Mouse (Mus musculus): ENCODE results near the gene Scd2.

DNA sequence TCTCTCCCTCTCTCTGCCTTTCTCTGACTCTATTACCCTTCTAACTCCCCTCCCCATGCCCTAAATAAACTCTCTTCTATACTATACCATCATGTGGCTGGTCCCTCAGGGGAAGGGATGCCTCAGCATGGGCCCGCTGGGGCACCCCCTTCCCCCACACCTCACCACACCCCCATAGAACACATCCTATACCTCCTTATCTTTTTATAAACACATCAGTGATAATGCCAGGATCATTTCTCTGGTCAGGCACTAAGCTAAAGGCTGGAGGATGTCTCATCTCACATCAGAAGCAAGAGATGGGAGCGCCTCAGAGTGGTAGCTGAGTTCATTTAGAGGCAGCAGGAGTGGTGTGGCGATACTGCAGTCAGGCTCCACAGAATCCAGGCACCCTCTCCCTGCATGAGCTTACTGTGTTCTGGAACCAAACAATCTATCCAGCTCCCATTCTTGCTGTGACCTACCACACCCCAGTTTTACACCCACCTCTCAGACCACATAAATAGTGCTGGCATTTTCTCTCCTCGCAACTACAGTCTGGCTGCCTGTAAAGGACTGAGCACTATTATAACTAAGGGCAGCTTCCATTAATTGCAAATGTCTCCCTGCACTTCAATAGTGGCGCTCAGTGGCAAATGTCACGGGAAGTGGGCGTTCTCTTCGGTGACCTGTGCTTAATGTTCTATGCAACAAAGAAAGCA lies 18.0 kb downstream of the Scd2 start:
- TF ChIP-seq CTCF (IDR thresholded peaks at IDR 0.05; ENCODE audit: control insufficient read depth, insufficient read depth, insufficient replicate concordance, low read depth, low read length) = no peak
- TF ChIP-seq POLR2A (IDR thresholded peaks at IDR 0.05; ENCODE audit: control insufficient read depth, low read depth, low read length) = no peak

All from testis, adult 2 months (tissue).